Mouse (Mus musculus): ENCODE data around the gene Tekt3. TPM values are rescaled to one million over a fixed set of nuclear protein-coding genes. Genes with fewer than 3 reads are reported as not detected.
A peak's percentile ranks its signal among the peaks of the same experiment; 100 is the strongest.

Tekt3 gene
- polyA plus RNA-seq, 1 experiment from 2014 or later, result 0.79 TPM

DNA sequence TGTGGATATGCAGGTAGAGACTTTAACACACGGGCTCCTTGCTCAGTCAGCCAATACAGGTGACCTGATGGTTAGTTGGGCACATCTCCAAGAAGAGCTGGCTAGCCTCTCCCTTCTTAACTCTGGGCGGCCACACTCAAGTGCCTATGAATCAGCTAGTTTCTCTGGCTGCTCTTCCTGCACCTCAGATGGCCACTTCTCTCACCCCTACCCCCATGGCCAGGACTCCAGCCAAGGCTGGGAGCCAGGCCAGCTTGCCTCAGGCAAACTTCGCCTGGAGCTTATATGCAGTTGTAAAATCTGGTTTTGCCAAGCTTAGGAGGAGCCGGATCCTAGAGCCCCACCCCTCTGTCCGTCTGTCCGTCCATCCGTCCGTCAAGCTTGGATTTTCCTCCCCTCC is 69.0 kb downstream of the Tekt3 start:
- DNase-seq (ENCODE audit: low spot score), result peak; percentile 92
- WGBS, result 18% methylated on average over 8 of the region's 8 CpGs
- H3K27ac ChIP-seq (ENCODE audit: low read length), result peak overlapping the region; percentile 94

DNA sequence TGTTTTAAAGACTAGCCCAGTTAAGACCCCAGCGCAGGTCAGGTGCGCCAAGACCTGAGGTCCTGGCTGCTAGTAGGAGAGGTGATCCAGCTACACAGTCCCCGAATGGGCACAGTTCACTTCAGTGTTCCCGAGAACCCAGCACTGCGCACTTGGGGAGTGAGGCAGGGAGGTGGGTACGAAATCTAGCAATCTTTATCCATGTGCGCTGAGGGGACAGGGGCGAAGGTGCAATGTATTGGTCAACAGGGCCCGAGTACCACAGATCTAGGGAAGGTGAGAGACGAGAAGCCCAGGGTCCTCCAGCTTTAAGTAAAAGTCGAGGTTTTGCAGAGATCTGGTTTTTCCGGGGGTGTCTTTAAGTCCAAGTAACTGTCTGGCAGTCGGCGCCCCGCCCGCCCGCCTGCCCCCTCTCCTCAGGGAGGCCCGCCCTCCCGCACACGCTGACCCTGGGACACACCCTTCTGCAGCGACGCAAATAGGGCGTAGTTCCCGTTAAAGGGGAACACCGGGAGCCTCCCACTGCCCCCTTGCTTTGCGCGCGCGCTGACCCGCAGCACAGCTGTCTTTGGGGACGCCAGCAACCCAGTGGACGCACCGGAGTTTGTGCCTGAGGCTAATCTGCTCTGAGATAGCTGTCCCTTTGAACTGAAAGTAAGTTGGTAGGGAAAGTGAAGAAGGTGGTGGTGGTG is 69.7 kb downstream of the Tekt3 start:
- Histone ChIP-seq H3K9me3 (ENCODE audit: low read length) (no peaks in the 10 kb centered on the region), H3K4me3 (ENCODE audit: low read depth, low read length) (peak overlapping the region; percentile 85), H3K9ac (replicated peaks; ENCODE audit: low read depth) (peak overlapping the region; percentile 92), H3K27ac (ENCODE audit: low read length) (peak overlapping the region; percentile 94), H3K4me2 (replicated peaks; ENCODE audit: low read depth, low read length) (peak overlapping the region; percentile 85), H3K4me1 (ENCODE audit: insufficient read depth, low read depth, low read length) (peaks cover 32% of the 10 kb centered on the region), H3K27me3 (replicated peaks; ENCODE audit: insufficient read depth, low read length) (no peaks in the 10 kb centered on the region), H3K36me3 (ENCODE audit: insufficient read depth, low read length) (0 out of 2 replicates have a peak, but pooled peaks cover 14% of the 10 kb centered on the region)
- peak; percentile 94 for DNase-seq (ENCODE audit: low spot score)
- WGBS, result 4% methylated on average over 31 of the region's 33 CpGs
- ATAC-seq, result peak; percentile 67
- peak; percentile 80 for TF ChIP-seq EP300 (IDR thresholded peaks at IDR 0.05)
- peak; percentile 27; the same call in 1 of the 2 replicates for TF ChIP-seq CTCF (IDR thresholded peaks at IDR 0.05)

More for the DNA sequence above, 69.0 kb downstream of the Tekt3 start:
- peak overlapping the region; percentile 85 for H3K4me2 ChIP-seq (replicated peaks; ENCODE audit: low read depth, low read length)
- no peak for TF ChIP-seq CTCF (IDR thresholded peaks at IDR 0.05)
- peak; percentile 82 for TF ChIP-seq EP300 (IDR thresholded peaks at IDR 0.05)
- H3K4me3 ChIP-seq (ENCODE audit: low read depth, low read length), result peak overlapping the region; percentile 85
- H3K9me3 ChIP-seq (ENCODE audit: low read length), result no peaks in the 10 kb centered on the region
- peaks cover 26% of the 10 kb centered on the region for H3K4me1 ChIP-seq (ENCODE audit: insufficient read depth, low read depth, low read length)
- peak overlapping the region; percentile 92; the same call in 1 of the 2 replicates for H3K9ac ChIP-seq (replicated peaks; ENCODE audit: low read depth)
- H3K36me3 ChIP-seq (ENCODE audit: insufficient read depth, low read length), result 0 out of 2 replicates have a peak, but pooled peaks cover 14% of the 10 kb centered on the region
- peak; percentile 57 for ATAC-seq
- H3K27me3 ChIP-seq (replicated peaks; ENCODE audit: insufficient read depth, low read length), result no peaks in the 10 kb centered on the region

DNA sequence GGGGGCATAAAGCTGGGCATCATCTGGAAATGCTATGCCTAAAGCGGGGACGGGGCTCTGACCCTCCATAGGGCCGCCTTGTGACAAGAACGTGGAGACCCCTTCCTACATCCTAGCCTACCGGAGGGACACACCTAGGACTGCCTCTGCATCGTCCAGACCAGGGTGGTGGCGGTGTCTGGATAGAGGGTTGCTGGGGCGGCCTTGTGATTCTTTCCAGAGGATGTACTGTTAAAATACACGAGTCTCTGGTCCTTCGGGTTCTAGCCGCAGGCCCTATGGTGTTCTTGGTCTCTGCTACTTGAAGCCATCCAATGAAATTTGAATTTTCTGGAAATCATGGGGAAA is 70.2 kb downstream of the Tekt3 start:
- 6% methylated on average over 11 of the region's 11 CpGs for WGBS
- Histone ChIP-seq H3K9me3 (ENCODE audit: low read length) (no peaks in the 10 kb centered on the region), H3K36me3 (ENCODE audit: insufficient read depth, low read length) (peaks cover 19% of the 10 kb centered on the region; the same call in 1 of the 2 replicates), H3K27me3 (replicated peaks; ENCODE audit: insufficient read depth, low read length) (no peaks in the 10 kb centered on the region), H3K4me2 (replicated peaks; ENCODE audit: low read depth, low read length) (peak overlapping the region; percentile 85), H3K4me1 (ENCODE audit: insufficient read depth, low read depth, low read length) (peaks cover 37% of the 10 kb centered on the region), H3K4me3 (ENCODE audit: low read depth, low read length) (peak overlapping the region; percentile 85), H3K27ac (ENCODE audit: low read length) (peak overlapping the region; percentile 94), H3K9ac (replicated peaks; ENCODE audit: low read depth) (peak overlapping the region; percentile 92)
- TF ChIP-seq EP300 (IDR thresholded peaks at IDR 0.05) (no peak), CTCF (IDR thresholded peaks at IDR 0.05) (no peak)
- no peak for ATAC-seq
- DNase-seq (ENCODE audit: low spot score), result no peak

DNA sequence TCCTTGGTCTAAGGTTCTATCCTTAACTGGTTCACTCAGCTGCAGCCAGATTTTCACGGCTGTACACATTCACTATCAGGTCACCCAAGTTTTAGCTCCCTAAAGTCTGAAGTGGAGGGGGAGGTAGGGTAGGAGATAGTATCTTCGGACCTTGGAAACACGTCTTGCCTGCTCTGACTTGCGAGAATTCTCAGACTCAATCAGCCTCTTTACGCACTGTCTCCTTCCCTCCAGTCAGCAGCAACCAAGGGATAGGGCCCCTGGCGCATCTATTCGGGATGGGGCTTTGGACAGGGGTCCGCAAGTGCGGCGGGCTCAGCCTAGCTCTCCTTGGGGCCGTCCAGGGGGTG is 70.7 kb downstream of the Tekt3 start:
- peak overlapping the region; percentile 94 for H3K27ac ChIP-seq (ENCODE audit: low read length)
- peak overlapping the region; percentile 85 for H3K4me3 ChIP-seq (ENCODE audit: low read depth, low read length)
- H3K4me1 ChIP-seq (ENCODE audit: insufficient read depth, low read depth, low read length), result peaks cover 42% of the 10 kb centered on the region
- H3K9ac ChIP-seq (replicated peaks; ENCODE audit: low read depth), result peak overlapping the region; percentile 92
- no peaks in the 10 kb centered on the region for H3K27me3 ChIP-seq (replicated peaks; ENCODE audit: insufficient read depth, low read length)
- DNase-seq (ENCODE audit: low spot score) (no peak), ATAC-seq (no peak)
- under 1% methylated on average over 11 of the region's 11 CpGs for WGBS
- H3K9me3 ChIP-seq (ENCODE audit: low read length), result no peaks in the 10 kb centered on the region
- H3K4me2 ChIP-seq (replicated peaks; ENCODE audit: low read depth, low read length), result peak overlapping the region; percentile 85
- TF ChIP-seq CTCF (IDR thresholded peaks at IDR 0.05) (no peak), EP300 (IDR thresholded peaks at IDR 0.05) (no peak)
- peaks cover 19% of the 10 kb centered on the region; the same call in 1 of the 2 replicates for H3K36me3 ChIP-seq (ENCODE audit: insufficient read depth, low read length)

DNA sequence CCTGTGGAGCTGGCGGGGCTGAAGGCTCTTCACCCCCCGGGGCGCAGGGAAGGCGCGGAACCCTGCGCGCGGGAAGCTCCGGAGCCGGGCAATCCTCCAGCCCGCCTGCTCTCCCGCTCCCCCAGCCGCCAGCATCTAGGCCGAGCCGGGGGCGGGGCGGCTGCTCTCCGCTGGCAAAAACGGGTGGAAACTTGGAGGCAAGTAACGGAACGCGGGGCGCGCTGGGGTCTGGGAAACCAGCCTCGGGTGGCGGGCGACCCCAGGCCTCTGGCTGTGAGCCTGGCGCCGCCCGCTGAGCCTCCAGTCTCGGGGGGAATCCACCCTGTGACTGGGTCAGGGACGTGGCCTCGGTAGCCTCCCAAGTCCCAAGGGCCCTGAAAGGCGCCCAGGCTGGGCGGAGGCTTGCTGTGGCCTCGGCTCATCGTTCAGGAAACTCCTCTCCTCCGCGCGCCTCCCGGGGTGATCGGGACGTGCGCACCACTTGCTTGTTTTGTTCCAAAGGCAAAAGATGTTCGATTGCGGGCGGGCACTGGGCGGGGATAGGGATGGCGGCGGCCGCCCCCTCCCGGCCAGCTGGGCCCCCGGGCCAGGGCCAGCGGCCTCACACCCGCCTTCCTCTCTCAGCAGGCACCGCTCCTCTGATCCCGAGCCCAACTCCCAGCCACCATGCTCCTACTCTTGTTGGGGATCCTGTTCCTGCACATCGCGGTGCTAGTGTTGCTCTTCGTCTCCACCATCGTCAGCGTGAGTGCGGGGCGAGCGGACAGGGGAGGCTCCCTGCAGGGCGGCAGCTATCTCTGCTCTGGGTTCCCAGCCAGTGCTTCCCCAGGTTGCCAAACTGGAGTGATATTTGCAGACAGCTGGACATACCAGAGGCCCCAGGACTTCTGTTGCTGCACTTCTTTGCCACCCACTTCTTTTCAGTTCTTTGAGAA is 71.3 kb downstream of the Tekt3 start:
- peaks cover 44% of the 10 kb centered on the region for H3K4me1 ChIP-seq (ENCODE audit: insufficient read depth, low read depth, low read length)
- DNase-seq (ENCODE audit: low spot score) (peak; percentile 90), ATAC-seq (peak; percentile 43)
- H3K9me3 ChIP-seq (ENCODE audit: low read length), result no peaks in the 10 kb centered on the region
- TF ChIP-seq EP300 (IDR thresholded peaks at IDR 0.05), result peak; percentile 20; the same call in 1 of the 2 replicates
- TF ChIP-seq CTCF (IDR thresholded peaks at IDR 0.05), result peak; percentile 51
- no peaks in the 10 kb centered on the region for H3K27me3 ChIP-seq (replicated peaks; ENCODE audit: insufficient read depth, low read length)
- peak overlapping the region; percentile 85 for H3K4me2 ChIP-seq (replicated peaks; ENCODE audit: low read depth, low read length)
- peak overlapping the region; percentile 85 for H3K4me3 ChIP-seq (ENCODE audit: low read depth, low read length)
- H3K36me3 ChIP-seq (ENCODE audit: insufficient read depth, low read length), result peaks cover 23% of the 10 kb centered on the region; the same call in 1 of the 2 replicates
- peak overlapping the region; percentile 94 for H3K27ac ChIP-seq (ENCODE audit: low read length)
- H3K9ac ChIP-seq (replicated peaks; ENCODE audit: low read depth), result peak overlapping the region; percentile 92
- 2% methylated on average over 54 of the region's 66 CpGs for WGBS

DNA sequence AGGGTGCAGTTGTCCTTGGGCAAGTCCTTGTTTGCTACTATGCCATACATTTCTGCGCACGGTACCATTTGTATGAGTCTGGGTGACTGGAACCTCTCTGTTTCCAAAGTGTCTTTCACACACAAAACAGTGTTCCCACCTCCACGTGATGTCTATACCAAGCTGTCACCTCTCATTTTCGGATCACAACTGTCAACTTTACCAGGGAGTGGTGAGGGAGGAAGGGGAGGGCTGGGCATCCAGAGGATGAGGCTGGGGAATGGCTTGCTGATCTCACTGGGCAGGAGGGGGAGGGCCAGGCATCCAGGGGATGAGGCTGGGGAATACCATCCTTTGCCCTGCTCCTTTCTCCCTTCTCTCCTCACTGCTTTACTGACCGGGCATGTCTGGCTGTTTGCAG is 72.6 kb downstream of the Tekt3 start:
- peaks cover 41% of the 10 kb centered on the region for H3K4me1 ChIP-seq (ENCODE audit: insufficient read depth, low read depth, low read length)
- peak overlapping the region; percentile 85 for H3K4me2 ChIP-seq (replicated peaks; ENCODE audit: low read depth, low read length)
- H3K27me3 ChIP-seq (replicated peaks; ENCODE audit: insufficient read depth, low read length), result no peaks in the 10 kb centered on the region
- ATAC-seq (no peak), DNase-seq (ENCODE audit: low spot score) (no peak)
- H3K27ac ChIP-seq (ENCODE audit: low read length), result 0 out of 2 replicates have a peak overlapping the region, but pooled peaks have one; percentile 20
- H3K4me3 ChIP-seq (ENCODE audit: low read depth, low read length), result peak overlapping the region; percentile 85; the same call in 1 of the 2 replicates
- H3K9me3 ChIP-seq (ENCODE audit: low read length), result no peaks in the 10 kb centered on the region
- WGBS, result 82% methylated on average over 5 of the region's 5 CpGs
- no peak overlapping the region for H3K9ac ChIP-seq (replicated peaks; ENCODE audit: low read depth)
- peaks cover 28% of the 10 kb centered on the region; the same call in 1 of the 2 replicates for H3K36me3 ChIP-seq (ENCODE audit: insufficient read depth, low read length)
- TF ChIP-seq EP300 (IDR thresholded peaks at IDR 0.05) (no peak), CTCF (IDR thresholded peaks at IDR 0.05) (no peak)
